Mouse (Mus musculus): Measurements from ENCODE around the gene Gpx4. TPM values are rescaled to one million over a fixed set of nuclear protein-coding genes. Genes with fewer than 3 reads are reported as not detected.

Gpx4 gene
- polyA plus RNA-seq (2016; fragmentation: Nextera tagmentation; extraction: Ambion mirVana): 449 and 484 TPM in 2 replicates

DNA sequence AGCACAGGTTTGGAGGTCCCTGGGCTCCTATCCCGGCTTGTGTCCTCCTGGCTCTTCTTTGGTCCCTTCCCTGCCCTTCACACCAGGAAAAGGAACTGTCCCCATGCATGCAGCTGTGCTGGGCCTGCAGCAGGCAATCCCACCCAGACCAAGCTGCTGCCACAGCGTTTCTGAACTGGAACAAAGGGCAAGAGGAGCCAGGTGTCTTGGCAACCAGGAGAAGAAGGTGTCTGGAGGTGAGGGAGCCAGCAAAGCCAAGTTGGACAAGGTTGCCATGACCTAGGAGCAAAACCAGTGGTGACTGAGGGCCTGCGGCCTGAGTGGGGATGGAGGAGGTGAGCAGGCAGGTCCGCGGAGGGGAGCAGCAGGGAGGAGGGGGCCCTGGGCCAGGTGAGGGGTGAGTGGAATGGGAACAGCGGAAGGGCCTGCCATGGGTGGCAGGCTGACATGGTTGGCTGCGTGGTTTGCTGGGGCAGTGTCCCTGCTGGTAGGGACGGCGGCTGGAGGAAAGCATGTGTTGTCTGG lies at the start of gene Gpx4:
Gpx4 (plus strand) TSS at position 126 of the 525 bp plus-strand sequence.
- peak within 1 kb of the TSS; percentile 72 for H3K27ac ChIP-seq
- no peaks in the 10 kb centered on the region for H3K9me3 ChIP-seq (replicated peaks)
- ATAC-seq (ENCODE audit: low FRiP score): no peak
- peaks cover 7% of the 10 kb centered on the region; the same call in 1 of the 2 replicates for H3K27me3 ChIP-seq
- 0 out of 2 replicates have a peak within 1 kb of the TSS, but pooled peaks have one; percentile 4 for H3K4me2 ChIP-seq (replicated peaks)
- H3K9ac ChIP-seq: no peak within 1 kb of the TSS
- no peaks in the 10 kb centered on the region for H3K36me3 ChIP-seq
- H3K4me3 ChIP-seq: no peak within 1 kb of the TSS
- H3K4me1 ChIP-seq: peaks cover 25% of the 10 kb centered on the region
- WGBS: 50% methylated on average over 9 of the region's 9 CpGs

GRCm38 (mm10) chr10:79997819-79998218 lies 49.1 kb upstream of the Gpx4 start:
- Histone ChIP-seq H3K9ac (peak overlapping the region; percentile 55), H3K4me2 (replicated peaks) (peak overlapping the region; percentile 76), H3K4me3 (peak overlapping the region; percentile 47), H3K4me1 (peaks cover 13% of the 10 kb centered on the region), H3K27ac (peak overlapping the region; percentile 55; the same call in 1 of the 2 replicates), H3K9me3 (replicated peaks) (no peaks in the 10 kb centered on the region), H3K36me3 (no peaks in the 10 kb centered on the region), H3K27me3 (peaks cover 29% of the 10 kb centered on the region)
- peak; percentile 38 for ATAC-seq (ENCODE audit: low FRiP score)
- WGBS: 11% methylated on average over 15 of the region's 15 CpGs

- Histone ChIP-seq H3K9ac (no peak overlapping the region), H3K4me2 (replicated peaks) (no peak overlapping the region), H3K4me3 (no peak overlapping the region), H3K36me3 (no peaks in the 10 kb centered on the region), H3K4me1 (peaks cover 16% of the 10 kb centered on the region), H3K27me3 (peaks cover 46% of the 10 kb centered on the region), H3K9me3 (replicated peaks) (no peaks in the 10 kb centered on the region), H3K27ac (no peak overlapping the region)
- no peak for ATAC-seq (ENCODE audit: low FRiP score)
- 78% methylated on average over 9 of the region's 9 CpGs for WGBS
Measured at GRCm38 (mm10) chr10:80001945-80002344, 45.0 kb upstream of the Gpx4 start.

DNA sequence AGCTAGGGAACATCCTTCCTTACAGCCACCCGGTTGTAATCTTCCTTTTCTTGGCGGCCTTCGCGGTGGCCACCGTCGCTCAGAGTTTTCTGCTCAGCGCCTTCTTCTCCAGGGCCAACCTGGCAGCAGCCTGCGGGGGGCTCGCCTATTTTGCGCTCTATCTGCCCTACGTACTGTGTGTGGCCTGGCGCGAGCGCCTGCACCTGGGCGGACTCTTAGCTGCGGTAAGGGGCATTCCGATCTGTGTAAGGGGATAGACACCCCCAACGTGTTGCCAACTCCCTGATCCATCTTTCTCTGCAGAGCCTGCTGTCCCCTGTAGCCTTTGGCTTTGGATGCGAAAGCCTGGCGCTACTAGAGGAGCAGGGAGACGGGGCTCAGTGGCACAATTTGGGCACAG lies 44.1 kb upstream of the Gpx4 start:
- Histone ChIP-seq H3K9me3 (replicated peaks) (no peaks in the 10 kb centered on the region), H3K27me3 (peaks cover 46% of the 10 kb centered on the region), H3K4me2 (replicated peaks) (no peak overlapping the region), H3K36me3 (no peaks in the 10 kb centered on the region), H3K4me1 (peaks cover 13% of the 10 kb centered on the region), H3K9ac (0 out of 2 replicates have a peak overlapping the region, but pooled peaks have one; percentile 35), H3K4me3 (no peak overlapping the region), H3K27ac (no peak overlapping the region)
- no peak for ATAC-seq (ENCODE audit: low FRiP score)
- 14% methylated on average over 21 of the region's 21 CpGs for WGBS

- H3K27ac ChIP-seq: no peak overlapping the region
- ATAC-seq (ENCODE audit: low FRiP score): no peak
- 57% methylated on average over 9 of the region's 9 CpGs for WGBS
- peaks cover 7% of the 10 kb centered on the region for H3K4me1 ChIP-seq
- H3K4me2 ChIP-seq (replicated peaks): no peak overlapping the region
- H3K36me3 ChIP-seq: no peaks in the 10 kb centered on the region
- H3K9me3 ChIP-seq (replicated peaks): no peaks in the 10 kb centered on the region
- H3K27me3 ChIP-seq: peaks cover 40% of the 10 kb centered on the region
- no peak overlapping the region for H3K4me3 ChIP-seq
- no peak overlapping the region for H3K9ac ChIP-seq
Measured at GRCm38 (mm10) chr10:80003374-80004232, 43.4 kb upstream of the Gpx4 start.

DNA sequence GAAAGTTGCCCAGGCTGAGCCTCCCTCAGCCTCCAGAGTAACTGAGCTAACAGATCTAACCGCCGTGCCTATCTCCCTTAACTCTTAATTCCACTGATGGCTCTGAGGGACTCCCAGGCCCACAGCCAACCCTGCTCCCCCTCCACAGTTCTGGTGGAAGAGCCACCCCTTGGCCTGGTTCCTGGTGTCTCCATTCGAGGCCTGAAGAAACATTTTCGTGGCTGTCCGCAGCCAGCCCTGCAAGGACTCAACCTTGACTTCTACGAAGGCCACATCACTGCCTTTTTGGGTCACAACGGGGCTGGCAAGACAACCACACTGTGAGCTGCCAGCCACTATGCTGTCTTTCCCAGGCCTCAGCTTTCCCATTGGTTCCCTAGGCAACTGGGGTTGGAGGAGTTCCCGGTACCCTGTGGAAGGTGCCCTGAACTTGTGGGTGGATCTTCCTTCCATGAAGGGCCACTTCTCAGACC lies 42.7 kb upstream of the Gpx4 start:
- peaks cover 7% of the 10 kb centered on the region for H3K4me1 ChIP-seq
- H3K9me3 ChIP-seq (replicated peaks): no peaks in the 10 kb centered on the region
- H3K9ac ChIP-seq: no peak overlapping the region
- H3K36me3 ChIP-seq: peaks cover 6% of the 10 kb centered on the region; the same call in 1 of the 2 replicates
- no peak for ATAC-seq (ENCODE audit: low FRiP score)
- H3K4me2 ChIP-seq (replicated peaks): no peak overlapping the region
- WGBS: 90% methylated on average over 8 of the region's 8 CpGs
- H3K27ac ChIP-seq: no peak overlapping the region
- no peak overlapping the region for H3K4me3 ChIP-seq
- H3K27me3 ChIP-seq: peaks cover 36% of the 10 kb centered on the region

- Histone ChIP-seq H3K9ac (no peak overlapping the region), H3K4me1 (no peaks in the 10 kb centered on the region), H3K4me3 (no peak overlapping the region), H3K4me2 (replicated peaks) (no peak overlapping the region), H3K36me3 (peaks cover 32% of the 10 kb centered on the region), H3K27ac (no peak overlapping the region), H3K27me3 (peaks cover 59% of the 10 kb centered on the region), H3K9me3 (replicated peaks) (peaks cover 24% of the 10 kb centered on the region)
- no peak for ATAC-seq (ENCODE audit: low FRiP score)
- WGBS: 88% methylated on average over 6 of the region's 6 CpGs
Measured at GRCm38 (mm10) chr10:80011740-80012139, 35.2 kb upstream of the Gpx4 start.

DNA sequence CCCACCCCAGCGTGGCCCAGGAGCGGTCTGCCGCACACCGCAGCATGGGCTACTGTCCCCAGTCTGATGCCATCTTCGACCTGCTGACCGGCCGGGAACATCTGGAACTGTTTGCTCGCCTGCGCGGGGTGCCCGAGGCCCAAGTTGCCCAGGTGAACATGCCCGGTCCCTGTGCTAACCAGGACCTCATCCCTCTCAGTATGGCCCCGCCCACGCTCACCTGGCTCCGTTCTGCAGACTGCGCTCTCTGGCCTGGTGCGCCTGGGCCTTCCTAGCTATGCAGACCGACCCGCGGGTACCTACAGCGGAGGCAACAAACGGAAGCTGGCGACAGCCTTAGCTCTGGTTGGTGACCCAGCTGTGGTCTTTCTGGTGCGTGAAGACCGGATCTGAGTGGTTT lies 33.4 kb upstream of the Gpx4 start:
- no peak overlapping the region for H3K4me2 ChIP-seq (replicated peaks)
- no peak for ATAC-seq (ENCODE audit: low FRiP score)
- peaks cover 68% of the 10 kb centered on the region for H3K27me3 ChIP-seq
- no peak overlapping the region for H3K4me3 ChIP-seq
- H3K27ac ChIP-seq: no peak overlapping the region
- no peaks in the 10 kb centered on the region for H3K4me1 ChIP-seq
- H3K9me3 ChIP-seq (replicated peaks): peaks cover 24% of the 10 kb centered on the region
- H3K36me3 ChIP-seq: peaks cover 32% of the 10 kb centered on the region
- WGBS: 27% methylated on average over 25 of the region's 25 CpGs
- H3K9ac ChIP-seq: no peak overlapping the region

DNA sequence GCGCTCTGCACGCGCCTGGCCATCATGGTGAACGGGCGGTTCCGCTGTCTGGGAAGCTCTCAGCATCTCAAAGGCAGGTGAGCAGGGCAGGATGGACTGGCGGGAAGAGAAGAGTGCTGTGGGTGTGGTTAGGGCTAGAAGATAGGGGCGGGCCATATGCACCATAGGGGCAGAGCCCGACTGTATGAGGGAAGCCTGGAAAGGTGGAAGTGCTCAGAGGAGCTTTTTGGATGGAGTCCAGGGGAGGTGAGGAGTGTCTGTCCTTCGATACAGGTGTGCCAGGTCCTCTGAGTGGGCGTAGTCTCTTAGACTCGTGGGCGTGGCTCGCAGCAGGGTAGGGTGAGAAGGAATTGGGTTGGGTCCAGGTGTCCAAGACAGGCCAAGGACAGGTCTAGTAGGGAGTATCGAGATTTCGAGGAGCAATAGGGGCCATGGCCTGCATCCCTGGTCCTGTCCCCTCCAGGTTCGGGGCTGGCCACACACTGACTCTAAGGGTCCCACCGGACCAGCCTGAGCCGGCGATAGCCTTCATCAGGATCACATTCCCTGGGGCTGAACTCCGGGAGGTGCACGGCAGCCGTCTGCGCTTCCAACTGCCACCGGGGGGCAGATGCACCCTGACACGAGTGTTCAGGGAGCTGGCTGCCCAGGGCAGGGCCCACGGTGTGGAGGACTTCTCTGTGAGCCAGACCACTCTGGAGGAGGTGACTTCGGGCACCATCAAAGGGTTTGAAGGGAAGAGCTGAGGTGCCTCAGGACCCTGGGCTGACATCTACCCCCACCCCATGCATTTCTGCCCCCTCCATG lies 32.3 kb upstream of the Gpx4 start:
- peaks cover 5% of the 10 kb centered on the region for H3K4me1 ChIP-seq
- H3K9me3 ChIP-seq (replicated peaks): peaks cover 22% of the 10 kb centered on the region
- H3K27me3 ChIP-seq: peaks cover 79% of the 10 kb centered on the region
- H3K36me3 ChIP-seq: peaks cover 24% of the 10 kb centered on the region
- H3K9ac ChIP-seq: no peak overlapping the region
- H3K27ac ChIP-seq: no peak overlapping the region
- no peak for ATAC-seq (ENCODE audit: low FRiP score)
- 23% methylated on average over 28 of the region's 28 CpGs for WGBS
- no peak overlapping the region for H3K4me3 ChIP-seq
- no peak overlapping the region for H3K4me2 ChIP-seq (replicated peaks)

DNA sequence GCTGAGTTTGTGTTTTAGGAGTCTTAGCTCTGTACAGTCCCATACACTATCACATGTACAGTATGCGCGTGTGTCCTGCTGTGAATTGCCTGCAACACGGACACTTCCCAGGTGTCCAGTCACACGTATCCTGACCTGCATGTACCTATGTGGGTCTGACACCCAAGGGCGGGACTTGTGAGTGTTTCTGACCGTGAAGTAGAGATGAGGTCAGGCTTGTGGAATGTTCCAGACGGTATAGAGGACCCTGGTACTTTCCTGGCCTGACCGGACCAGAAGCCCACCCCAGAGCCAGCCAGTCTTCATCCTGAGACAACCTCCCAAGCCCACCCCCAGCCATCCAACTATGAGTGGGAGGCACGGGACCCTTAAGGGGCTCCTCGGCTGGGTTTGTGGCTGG lies 31.4 kb upstream of the Gpx4 start:
- no peak overlapping the region for H3K9ac ChIP-seq
- WGBS: 82% methylated on average over 10 of the region's 10 CpGs
- peaks cover 88% of the 10 kb centered on the region for H3K27me3 ChIP-seq
- ATAC-seq (ENCODE audit: low FRiP score): no peak
- no peak overlapping the region for H3K27ac ChIP-seq
- no peak overlapping the region for H3K4me3 ChIP-seq
- H3K4me1 ChIP-seq: peaks cover 10% of the 10 kb centered on the region
- peaks cover 16% of the 10 kb centered on the region for H3K36me3 ChIP-seq
- H3K9me3 ChIP-seq (replicated peaks): peaks cover 14% of the 10 kb centered on the region
- H3K4me2 ChIP-seq (replicated peaks): no peak overlapping the region

DNA sequence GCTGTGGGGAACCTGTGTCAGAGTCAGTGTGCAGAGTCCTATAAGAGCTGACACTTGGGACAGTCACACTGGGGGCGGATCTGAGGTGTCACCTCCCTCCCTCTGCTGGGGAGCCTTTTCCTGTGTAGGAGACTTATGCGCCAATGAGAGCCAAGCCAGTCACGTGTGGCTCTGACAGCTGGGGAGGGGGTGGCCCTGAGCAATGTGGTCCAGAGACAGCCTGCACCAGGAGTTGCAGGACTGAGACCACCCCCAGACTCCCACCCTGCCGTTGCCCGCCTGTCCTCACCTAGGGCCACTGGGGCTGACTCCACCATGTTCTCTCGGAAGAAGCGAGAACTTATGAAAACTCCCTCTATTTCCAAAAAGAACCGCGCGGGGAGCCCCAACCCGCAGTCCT lies 30.5 kb upstream of the Gpx4 start, which contains the start of gene Arhgap45:
Arhgap45 (plus strand) TSS at position 143 of the 400 bp plus-strand sequence.
- H3K4me3 ChIP-seq: no peak within 1 kb of the TSS
- H3K27ac ChIP-seq: no peak within 1 kb of the TSS
- peaks cover 10% of the 10 kb centered on the region for H3K4me1 ChIP-seq
- peaks cover 83% of the 10 kb centered on the region for H3K27me3 ChIP-seq
- 70% methylated on average over 11 of the region's 11 CpGs for WGBS
- H3K4me2 ChIP-seq (replicated peaks): no peak within 1 kb of the TSS
- H3K9me3 ChIP-seq (replicated peaks): 0 out of 2 replicates have a peak, but pooled peaks cover 6% of the 10 kb centered on the region
- ATAC-seq (ENCODE audit: low FRiP score): no peak
- peaks cover 6% of the 10 kb centered on the region for H3K36me3 ChIP-seq
- H3K9ac ChIP-seq: no peak within 1 kb of the TSS

GRCm38 (mm10) chr10:80016931-80017330 lies 30.0 kb upstream of the Gpx4 start:
- Histone ChIP-seq H3K27me3 (peaks cover 79% of the 10 kb centered on the region), H3K27ac (no peak overlapping the region), H3K4me3 (no peak overlapping the region), H3K4me1 (peaks cover 10% of the 10 kb centered on the region), H3K36me3 (peaks cover 2% of the 10 kb centered on the region), H3K9ac (no peak overlapping the region), H3K9me3 (replicated peaks) (0 out of 2 replicates have a peak, but pooled peaks cover 3% of the 10 kb centered on the region), H3K4me2 (replicated peaks) (no peak overlapping the region)
- ATAC-seq (ENCODE audit: low FRiP score): no peak
- 90% methylated on average over 10 of the region's 10 CpGs for WGBS

Measured in hindbrain, embryonic 12.5 days (tissue).